Mouse (Mus musculus) myocyte (in vitro differentiated cells): ENCODE data around the gene Hoxc8. TPM values are rescaled to one million over a fixed set of nuclear protein-coding genes. Genes with fewer than 3 reads are reported as not detected.

Experiments
- H3K27me3 ChIP-seq: one replicate; pipeline ENCODE4 v1.6.1; 2011; ENCODE audit not compliant: control insufficient read depth, insufficient read depth, insufficient read length
- H3K36me3 ChIP-seq: one replicate; pipeline ENCODE4 v1.6.1; 2011; ENCODE audit not compliant: control insufficient read depth, insufficient read depth
- H3K4me2 ChIP-seq: one replicate; pipeline ENCODE4 v1.6.1; 2011; ENCODE audit warnings: low read depth, control low read depth
- H3K4me3 ChIP-seq: one replicate; pipeline ENCODE4 v1.5.1; 2011; ENCODE audit warnings: mild to moderate bottlenecking, control low read depth, moderate library complexity
- H3K79me2 ChIP-seq: one replicate; pipeline ENCODE4 v1.6.1; 2011; ENCODE audit not compliant: control insufficient read depth, insufficient read depth
- H3ac ChIP-seq: one replicate; pipeline ENCODE4 v1.6.1; 2011; ENCODE audit not compliant: control insufficient read depth, insufficient read length
- CEBPB ChIP-seq: IDR thresholded peaks from 2 replicates; pipeline ENCODE4 v1.6.1; 2011; ENCODE audit warnings: mild to moderate bottlenecking, moderate library complexity; ENCODE audit not compliant: poor library complexity, insufficient read depth, severe bottlenecking
- E2F4 ChIP-seq: IDR thresholded peaks from one replicate; pipeline ENCODE4 v1.6.1; 2011; ENCODE audit warnings: mild to moderate bottlenecking, control low read depth, moderate library complexity; ENCODE audit not compliant: insufficient read depth
- MAX ChIP-seq: IDR thresholded peaks from one replicate; pipeline ENCODE4 v1.6.1; 2011; ENCODE audit warnings: low read depth, mild to moderate bottlenecking, control low read depth
- MYOD1 ChIP-seq, 3 experiments: IDR thresholded peaks; one replicate each; pipeline ENCODE4 v1.6.1; 2011; ENCODE audit warnings: control low read depth in 2 of 3, low read depth in 2 of 3, mild to moderate bottlenecking in 2 of 3, moderate library complexity in 1 of 3; ENCODE audit not compliant: insufficient read length in 2 of 3, control insufficient read depth in 1 of 3
- MYOG ChIP-seq, 3 experiments: IDR thresholded peaks; one replicate each; pipeline ENCODE4 v1.6.1; 2011; ENCODE audit warnings: control low read depth in 2 of 3, low read depth in 2 of 3, mild to moderate bottlenecking in 2 of 3; ENCODE audit not compliant: insufficient read length in 2 of 3, control insufficient read depth in 1 of 3, insufficient read depth in 1 of 3
- POLR2A ChIP-seq: IDR thresholded peaks from one replicate; pipeline ENCODE4 v1.6.1; 2011; ENCODE audit warnings: low read depth, mild to moderate bottlenecking, control low read depth, moderate library complexity; ENCODE audit not compliant: insufficient read length
- POLR2AphosphoS2 ChIP-seq: IDR thresholded peaks from one replicate; pipeline ENCODE4 v1.6.1; 2011; ENCODE audit warnings: low read depth, control low read depth; ENCODE audit not compliant: insufficient read length
- REST ChIP-seq: IDR thresholded peaks from one replicate; pipeline ENCODE4 v1.6.1; 2011; ENCODE audit warnings: mild to moderate bottlenecking, control low read depth, moderate library complexity; ENCODE audit not compliant: insufficient read depth, insufficient read length
- SRF ChIP-seq: IDR thresholded peaks from one replicate; pipeline ENCODE4 v1.6.1; 2011; ENCODE audit warnings: low read depth; ENCODE audit not compliant: control insufficient read depth, insufficient read length
- TCF12 ChIP-seq: IDR thresholded peaks from one replicate; pipeline ENCODE4 v1.6.1; 2011; ENCODE audit warnings: mild to moderate bottlenecking, control low read depth; ENCODE audit not compliant: poor library complexity, insufficient read depth, severe bottlenecking
- TCF3 ChIP-seq: IDR thresholded peaks from one replicate; pipeline ENCODE4 v1.6.1; 2011; ENCODE audit warnings: low read depth, control low read depth; ENCODE audit not compliant: insufficient read length
- USF1 ChIP-seq: IDR thresholded peaks from one replicate; pipeline ENCODE4 v1.6.1; 2011; ENCODE audit warnings: low read depth, mild to moderate bottlenecking, control low read depth, moderate library complexity
- polyA plus RNA-seq: library from polyadenylated mRNA; unstranded; fragments of >200 nt; fragmentation: generic; extraction: Trizol; gene quantifications from one replicate; pipeline ENCODE4 v1.2.1, GENCODE M21; 2012; ENCODE audit warnings: missing spikeins

Hoxc8 gene
- polyA plus RNA-seq, 1 experiment, result 0.71 TPM

GRCm38 (mm10) chr15:102967511-102968397 lies 22.7 kb upstream of the Hoxc8 start:
- H3K27me3 ChIP-seq, result no peaks in the 10 kb centered on the region
- H3K79me2 ChIP-seq, result peaks cover 96% of the 10 kb centered on the region
- peak overlapping the region; percentile 85 for H3K4me3 ChIP-seq
- no peak for TF ChIP-seq TCF3
- TF ChIP-seq MAX, result no peak
- TF ChIP-seq POLR2A, result peak; percentile 50
- H3K4me2 ChIP-seq, result peak overlapping the region; percentile 98
- H3K36me3 ChIP-seq, result no peaks in the 10 kb centered on the region
- peak overlapping the region; percentile 32 for H3ac ChIP-seq

DNA sequence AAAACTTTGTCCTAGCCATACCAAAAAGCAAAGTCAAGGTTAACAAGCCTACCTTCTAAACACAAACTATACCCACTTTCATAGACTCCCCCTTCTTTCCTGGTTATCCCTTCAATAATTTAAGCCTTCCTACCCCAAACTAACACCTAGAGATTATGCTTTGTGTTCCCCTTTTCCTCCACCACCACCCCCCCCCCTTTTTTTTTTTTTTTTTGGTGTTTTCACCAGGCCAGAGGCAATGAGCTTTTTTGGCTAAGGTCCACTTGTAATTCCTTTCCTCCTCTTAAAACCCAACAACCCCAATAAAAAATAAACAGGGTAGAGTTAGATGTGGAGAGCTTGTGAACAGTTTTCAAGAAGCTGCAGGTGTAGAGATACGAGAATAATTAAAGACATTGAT lies 21.1 kb upstream of the Hoxc8 start:
- Histone ChIP-seq H3ac (no peak overlapping the region), H3K27me3 (no peaks in the 10 kb centered on the region), H3K4me2 (peak overlapping the region; percentile 98), H3K36me3 (no peaks in the 10 kb centered on the region), H3K4me3 (peak overlapping the region; percentile 85), H3K79me2 (peaks cover 97% of the 10 kb centered on the region)
- TF ChIP-seq TCF3 (no peak), E2F4 (no peak), CEBPB (no peak), REST (no peak), TCF12 (no peak), POLR2A (no peak), SRF (no peak), MYOG (IDR thresholded peaks at IDR 0.05; ENCODE audit: control insufficient read depth in 1 of 3, insufficient read depth in 1 of 3, insufficient read length in 2 of 3, low read depth in 2 of 3) (no peak), POLR2AphosphoS2 (no peak), MAX (no peak), USF1 (no peak), MYOD1 (IDR thresholded peaks at IDR 0.05; ENCODE audit: control insufficient read depth in 1 of 3, insufficient read length in 2 of 3, low read depth in 2 of 3) (no peak)

GRCm38 (mm10) chr15:102970740-102971139 lies 19.7 kb upstream of the Hoxc8 start:
- no peak overlapping the region for H3ac ChIP-seq
- no peaks in the 10 kb centered on the region for H3K36me3 ChIP-seq
- H3K79me2 ChIP-seq, result peaks cover 98% of the 10 kb centered on the region
- TF ChIP-seq TCF3 (no peak), MYOD1 (IDR thresholded peaks at IDR 0.05; ENCODE audit: control insufficient read depth in 1 of 3, insufficient read length in 2 of 3, low read depth in 2 of 3) (no peak), MYOG (IDR thresholded peaks at IDR 0.05; ENCODE audit: control insufficient read depth in 1 of 3, insufficient read depth in 1 of 3, insufficient read length in 2 of 3, low read depth in 2 of 3) (no peak), REST (no peak), USF1 (no peak), E2F4 (no peak), POLR2AphosphoS2 (no peak), TCF12 (no peak), MAX (no peak), SRF (no peak), POLR2A (no peak), CEBPB (no peak)
- H3K4me3 ChIP-seq, result peak overlapping the region; percentile 21
- peak overlapping the region; percentile 98 for H3K4me2 ChIP-seq
- H3K27me3 ChIP-seq, result no peaks in the 10 kb centered on the region

GRCm38 (mm10) chr15:102972254-102972653 lies 18.2 kb upstream of the Hoxc8 start:
- H3K27me3 ChIP-seq, result no peaks in the 10 kb centered on the region
- TF ChIP-seq USF1, result no peak
- no peak for TF ChIP-seq CEBPB
- TF ChIP-seq POLR2AphosphoS2, result peak; percentile 36
- no peak for TF ChIP-seq TCF12
- peak overlapping the region; percentile 3 for H3ac ChIP-seq
- peaks cover 100% of the 10 kb centered on the region for H3K79me2 ChIP-seq
- H3K4me2 ChIP-seq, result peak overlapping the region; percentile 98
- H3K4me3 ChIP-seq, result peak overlapping the region; percentile 21
- H3K36me3 ChIP-seq, result no peaks in the 10 kb centered on the region

- Histone ChIP-seq H3ac (peak overlapping the region; percentile 3), H3K79me2 (peaks cover 100% of the 10 kb centered on the region), H3K27me3 (no peaks in the 10 kb centered on the region), H3K4me2 (peak overlapping the region; percentile 98), H3K4me3 (peak overlapping the region; percentile 21), H3K36me3 (no peaks in the 10 kb centered on the region)
- TF ChIP-seq SRF (no peak), TCF3 (no peak), POLR2A (no peak), MYOD1 (IDR thresholded peaks at IDR 0.05; ENCODE audit: control insufficient read depth in 1 of 3, insufficient read length in 2 of 3, low read depth in 2 of 3) (no peak), POLR2AphosphoS2 (no peak), REST (no peak), TCF12 (no peak), MAX (no peak), CEBPB (no peak), USF1 (no peak), E2F4 (no peak)
Observed at GRCm38 (mm10) chr15:102972753-102973152, 17.7 kb upstream of the Hoxc8 start.
